In genomic region chr3:87408171-87408570, GRCm38 (mm10) we compare ENCODE assay signal across 9 mouse cellular contexts. TPM values are rescaled to one million over a fixed set of nuclear protein-coding genes. Genes with fewer than 3 reads are reported as not detected.
A peak's percentile ranks its signal among the peaks of the same experiment; 100 is the strongest.
DNase-seq lines count a peak whose midpoint lies in the region; ATAC-seq and TF ChIP-seq lines count a peak whose summit lies in the region.
"Had no signal": no experiment of that assay in that cellular context is flagged by ENCODE, and none has a peak within 500 bp of the region (broad histone marks: within the 10 kb centered on the region; RNA-seq: fewer than 3 reads in every experiment).

No protein-coding gene starts in this region.

- H3K4me2 ChIP-seq in lung, embryonic 14.5 days: no peak overlapping the region
- H3K4me2 ChIP-seq in forebrain, embryonic 14.5 days (ENCODE audit: low read length): no peak overlapping the region

- no peaks in the 10 kb centered on the region for H3K9me3 ChIP-seq in lung, embryonic 14.5 days (ENCODE audit: low read depth, low read length)
- no peaks in the 10 kb centered on the region for H3K9me3 ChIP-seq in forebrain, embryonic 14.5 days (replicated peaks; ENCODE audit: control insufficient read depth, low read length)

- intact Hi-C loops in heart, postnatal 10 days (cut with DNase I): loop anchor here (5.0 kb wide), 1 partner anchor 166 kb away; no protein-coding TSS in a partner anchor

- no peak for TF ChIP-seq POLR2A in thymus, adult 2 months (IDR thresholded peaks at IDR 0.05; ENCODE audit: control insufficient read depth, extremely low read depth, insufficient read depth, low read length, poor library complexity)

- ATAC-seq in lung, embryonic 14.5 days (ENCODE audit: insufficient read depth): no peak
- no peak for ATAC-seq in forebrain, embryonic 14.5 days

- H3K4me3 ChIP-seq in lung, embryonic 14.5 days (ENCODE audit: low read depth, low read length): no peak overlapping the region
- no peak overlapping the region for H3K4me3 ChIP-seq in thymus, adult 2 months (ENCODE audit: control insufficient read depth, insufficient read depth, low read length)
- no peak overlapping the region for H3K4me3 ChIP-seq in forebrain, embryonic 14.5 days (ENCODE audit: low read depth, low read length)

- WGBS in lung, embryonic 14.5 days: 16% methylated on average over 4 of the region's 4 CpGs
- 3% methylated on average over 4 of the region's 4 CpGs for WGBS in thymus, adult 2 months
- WGBS in forebrain, embryonic 14.5 days: 21% methylated on average over 4 of the region's 4 CpGs

- H3K27ac ChIP-seq in lung, embryonic 14.5 days (ENCODE audit: low read depth): no peak overlapping the region
- no peak overlapping the region for H3K27ac ChIP-seq in thymus, adult 2 months (ENCODE audit: control insufficient read depth, insufficient read depth, low read length)
- no peak overlapping the region for H3K27ac ChIP-seq in forebrain, embryonic 14.5 days (ENCODE audit: low read depth, low read length)

- H3K9ac ChIP-seq in lung, embryonic 14.5 days: no peak overlapping the region
- H3K9ac ChIP-seq in forebrain, embryonic 14.5 days (ENCODE audit: low read length): no peak overlapping the region

- H3K27me3 ChIP-seq in lung, embryonic 14.5 days (ENCODE audit: insufficient read depth, low read length): no peaks in the 10 kb centered on the region
- H3K27me3 ChIP-seq in thymus, adult 2 months (ENCODE audit: control insufficient read depth, insufficient read depth, low read length): no peaks in the 10 kb centered on the region
- no peaks in the 10 kb centered on the region for H3K27me3 ChIP-seq in forebrain, embryonic 14.5 days (replicated peaks; ENCODE audit: control insufficient read depth, insufficient read depth, low read length)

- TF ChIP-seq CTCF in lung, embryonic 14.5 days (IDR thresholded peaks at IDR 0.05; ENCODE audit: low read depth): peak; percentile 57
- peak; percentile 50; the same call in 1 of the 2 replicates for TF ChIP-seq CTCF in thymus, adult 2 months (IDR thresholded peaks at IDR 0.05; ENCODE audit: borderline replicate concordance, control insufficient read depth, extremely low read depth, insufficient read depth, low read length, poor library complexity)

- H3K36me3 ChIP-seq in lung, embryonic 14.5 days (ENCODE audit: insufficient read depth): no peaks in the 10 kb centered on the region
- H3K36me3 ChIP-seq in thymus, adult 2 months (ENCODE audit: control insufficient read depth, insufficient read depth, low read length): no peaks in the 10 kb centered on the region
- no peaks in the 10 kb centered on the region for H3K36me3 ChIP-seq in forebrain, embryonic 14.5 days (ENCODE audit: control insufficient read depth, insufficient read depth, low read length)

- no peaks in the 10 kb centered on the region for H3K4me1 ChIP-seq in lung, embryonic 14.5 days (ENCODE audit: insufficient read depth)
- no peaks in the 10 kb centered on the region for H3K4me1 ChIP-seq in thymus, adult 2 months (replicated peaks; ENCODE audit: control insufficient read depth, insufficient read depth, low read length)
- no peaks in the 10 kb centered on the region for H3K4me1 ChIP-seq in forebrain, embryonic 14.5 days (ENCODE audit: control insufficient read depth, insufficient read depth, low read length)

- DNase-seq in heart, postnatal 10 days: peak; percentile 13 to 19
- no peak for DNase-seq in heart, adult 8-10 months (ENCODE audit: low spot score)
- DNase-seq in CD4-positive helper T cell, adult 2 months (ENCODE audit: low read depth, low spot score): peak; percentile 78
- peak; percentile 63 for DNase-seq in c-Kit-positive CD71-negative TER-119-negative erythroid progenitor cells, embryonic 14.5 days (ENCODE audit: low read depth)
- DNase-seq in lung, embryonic 14.5 days: peak; percentile 50
- peak; percentile 63 for DNase-seq in thymus, adult 2 months
- no peak for DNase-seq in left cerebral cortex, adult 9 months (ENCODE audit: low spot score in 2 of 2)
- DNase-seq in forebrain, embryonic 14.5 days (ENCODE audit: low spot score): no peak

RNA-seq across cellular contexts. Expression of gene Fcrl5, which starts 27.4 kb away (rescaled TPM):
- not detected for total RNA-seq in heart, postnatal 10 days (2021)
- total RNA-seq in heart, adult 8-10 months (2022): under 1 TPM in 1 of 4 experiments, not detected in 3; 0.16 TPM
- polyA plus RNA-seq in lung, embryonic 14.5 days (2014; fragmentation: Nextera tagmentation; extraction: Ambion mirVana): not detected in 2 replicates
- polyA plus RNA-seq in thymus, adult 2 months (2012; rRNA removed): 0.55 and 0.86 TPM in 2 replicates
- not detected in 2 replicates for polyA plus RNA-seq in forebrain, embryonic 14.5 days (2014; fragmentation: Nextera tagmentation; extraction: Ambion mirVana)
- polyA plus RNA-seq: lung, embryonic 16.5 days had no signal

RNA-seq across cellular contexts. Expression of gene Fcrl1, which starts 32.0 kb away (rescaled TPM):
- under 1 TPM in 1 of 2 experiments, not detected in 1; 0.32 TPM for total RNA-seq in heart, postnatal 10 days (2021)
- total RNA-seq in heart, adult 8-10 months (2022): under 1 TPM in 1 of 4 experiments, not detected in 3; 0.46 TPM
- 0.20 TPM in 1 of 2 replicates, not detected in the other for polyA plus RNA-seq in lung, embryonic 14.5 days (2014; fragmentation: Nextera tagmentation; extraction: Ambion mirVana)
- 3.1 and 3.4 TPM in 2 replicates for polyA plus RNA-seq in thymus, adult 2 months (2012; rRNA removed)
- 0.11 TPM in 1 of 2 replicates, not detected in the other for polyA plus RNA-seq in forebrain, embryonic 14.5 days (2014; fragmentation: Nextera tagmentation; extraction: Ambion mirVana)

RNA-seq across cellular contexts. Expression of gene Cd5l, which starts 50.5 kb away (rescaled TPM):
- total RNA-seq in heart, postnatal 10 days (2021): under 1 TPM in 1 of 2 experiments, not detected in 1; 0.30 TPM
- 1 to 10 TPM in 1 of 4 experiments, under 1 TPM in 1, not detected in 2; 0.24 to 1.5 TPM for total RNA-seq in heart, adult 8-10 months (2022)
- polyA plus RNA-seq in lung, embryonic 14.5 days (2014; fragmentation: Nextera tagmentation; extraction: Ambion mirVana): 0.12 and 0.27 TPM in 2 replicates
- 1.5 and 1.6 TPM in 2 replicates for polyA plus RNA-seq in thymus, adult 2 months (2012; rRNA removed)
- 0.27 TPM in 1 of 2 replicates, not detected in the other for polyA plus RNA-seq in forebrain, embryonic 14.5 days (2014; fragmentation: Nextera tagmentation; extraction: Ambion mirVana)

Comparison
In these comparisons a context has a peak if more than half of its experiments do, and no peak if none do; other contexts are left out.
1. DNase-seq: peak in heart, postnatal 10 days (2 of 2), CD4-positive helper T cell, adult 2 months (single experiment), c-Kit-positive CD71-negative TER-119-negative erythroid progenitor cells, embryonic 14.5 days (single experiment), lung, embryonic 14.5 days (single experiment) and thymus, adult 2 months (single experiment); none in heart, adult 8-10 months (single experiment), left cerebral cortex, adult 9 months (0 of 2) and forebrain, embryonic 14.5 days (single experiment).